Mouse (Mus musculus): ENCODE data around the gene Afap1l2.
A peak's percentile ranks its signal among the peaks of the same experiment; 100 is the strongest.

Afap1l2 gene

DNA sequence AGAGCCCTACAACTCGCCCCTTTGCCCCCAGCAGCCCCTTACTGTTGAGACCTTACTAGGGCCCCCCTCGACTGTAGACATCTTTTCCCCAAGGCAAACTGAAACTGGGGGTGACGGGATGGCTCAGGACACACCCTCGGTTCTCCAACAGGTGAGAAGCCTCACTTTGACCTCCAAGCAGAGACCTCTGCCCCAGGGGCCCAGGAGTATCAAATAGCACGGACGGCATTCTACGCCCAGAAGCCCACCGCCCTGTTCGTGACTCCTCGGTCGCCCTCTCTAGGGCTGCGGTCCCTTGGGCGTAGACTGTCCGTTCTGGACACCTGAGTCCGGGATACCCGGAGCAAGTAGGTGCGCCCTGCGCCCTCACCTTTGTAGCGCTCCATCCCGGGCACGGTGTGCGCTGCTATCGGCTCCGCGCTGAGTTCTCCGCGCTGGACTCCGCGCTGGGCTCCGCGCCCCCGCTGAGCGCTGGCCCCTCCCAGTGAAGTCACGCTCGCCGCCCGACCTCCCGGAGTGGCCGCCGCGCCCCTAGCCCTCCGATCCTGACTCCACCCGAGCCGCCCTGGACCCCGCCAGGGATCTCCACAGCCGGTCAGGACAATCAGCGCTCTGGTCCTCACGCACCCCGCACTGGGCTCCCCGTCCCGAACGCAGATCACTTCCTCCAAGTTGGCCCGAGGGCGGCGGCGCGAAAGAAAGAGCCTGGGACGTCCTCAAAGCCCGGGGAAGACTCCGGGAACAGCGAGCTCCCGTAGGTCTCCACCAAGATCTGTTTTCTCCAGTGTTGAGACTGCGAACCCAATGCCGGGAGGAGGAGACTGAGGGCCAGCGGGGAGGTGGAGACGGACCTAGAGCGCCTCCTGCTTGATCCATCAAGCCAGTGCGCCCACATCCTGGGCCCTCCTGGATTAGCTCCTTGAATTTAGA is at the start of gene Afap1l2:
Gene Afap1l2 (minus strand): TSS at position 448 of the 930 bp plus-strand sequence.
- no peak for DNase-seq (ENCODE audit: low read depth)

DNA sequence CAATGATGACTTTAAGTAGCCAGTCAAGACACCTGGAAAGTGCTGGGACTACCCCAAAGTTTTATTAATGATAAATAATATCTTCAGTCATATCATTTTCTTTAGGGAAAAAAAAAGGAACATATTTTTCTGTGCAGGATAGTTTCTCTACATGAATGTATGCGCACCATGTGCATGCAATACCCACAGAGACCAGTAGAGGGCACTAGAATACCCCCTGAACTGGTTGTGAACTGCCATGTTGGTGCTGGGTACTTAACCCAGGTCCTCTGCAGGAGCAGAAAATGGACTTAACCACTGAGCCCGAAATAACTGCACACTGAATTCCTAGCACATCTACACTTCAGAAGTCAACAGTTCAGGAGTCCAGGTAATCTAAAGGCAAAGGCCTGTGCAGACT is 49.5 kb upstream of the Afap1l2 start:
- DNase-seq (ENCODE audit: low read depth): no peak

DNA sequence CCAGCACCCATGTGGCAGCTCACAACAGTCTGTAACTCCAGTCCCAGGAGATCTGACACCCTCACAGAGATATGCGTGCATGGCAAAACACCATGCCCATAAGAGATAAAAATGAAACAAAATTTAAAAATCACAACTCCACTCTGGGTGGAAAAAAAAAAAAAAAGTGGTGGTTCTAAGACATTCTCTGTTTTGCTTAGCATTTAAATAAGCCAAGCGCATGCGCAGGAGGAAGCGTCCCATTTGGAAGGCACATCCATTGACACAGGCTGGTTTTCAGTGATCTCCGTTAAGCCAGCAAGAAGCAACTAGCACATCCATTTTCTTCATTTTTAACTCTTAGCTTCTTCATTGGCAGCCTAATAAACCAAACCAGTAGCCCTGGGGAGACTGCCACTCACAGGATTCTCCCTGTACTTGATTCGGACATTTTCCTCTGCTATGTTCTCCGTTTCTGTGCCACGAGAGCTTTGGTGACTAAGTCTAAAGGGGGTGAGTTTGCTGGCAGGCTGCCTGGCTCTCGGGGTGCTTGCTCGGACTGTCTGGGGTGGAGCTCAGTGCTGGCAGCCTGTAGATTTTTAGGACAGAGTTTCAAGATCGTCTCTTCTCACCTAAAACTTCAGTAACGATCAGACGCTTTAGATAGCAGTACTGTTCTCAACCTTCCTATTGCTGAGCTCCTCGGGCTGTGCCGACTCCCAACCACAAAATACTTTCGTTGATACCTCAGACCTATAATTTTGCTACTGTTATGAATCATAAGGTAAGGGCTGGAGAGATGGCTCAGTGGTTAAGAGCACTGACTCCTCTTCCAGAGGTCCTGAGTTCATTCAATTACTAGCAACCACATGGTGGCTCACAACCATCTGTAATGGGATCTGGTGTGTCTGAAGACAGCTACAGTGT is 47.4 kb upstream of the Afap1l2 start:
- DNase-seq (ENCODE audit: low read depth): peak; percentile 95

DNA sequence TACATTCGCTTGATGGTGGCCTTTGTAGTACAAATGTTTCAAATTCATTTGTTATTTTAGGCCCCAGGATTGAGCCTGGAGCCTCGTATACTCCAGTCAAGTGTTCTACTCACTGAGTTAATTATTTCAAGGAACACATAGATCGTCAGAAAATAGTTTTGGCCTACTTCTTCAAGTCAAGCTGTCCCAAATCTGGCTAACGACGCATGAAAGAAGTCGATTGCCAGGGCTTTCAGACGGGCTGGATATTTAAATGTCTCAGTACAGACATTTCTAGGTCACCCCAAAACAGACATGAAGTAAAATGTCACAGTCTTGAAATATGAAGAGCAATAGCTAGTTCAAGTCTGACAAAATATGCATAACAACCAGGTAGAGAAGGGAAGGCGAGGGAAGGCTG is 44.9 kb upstream of the Afap1l2 start:
- DNase-seq (ENCODE audit: low read depth): no peak

DNA sequence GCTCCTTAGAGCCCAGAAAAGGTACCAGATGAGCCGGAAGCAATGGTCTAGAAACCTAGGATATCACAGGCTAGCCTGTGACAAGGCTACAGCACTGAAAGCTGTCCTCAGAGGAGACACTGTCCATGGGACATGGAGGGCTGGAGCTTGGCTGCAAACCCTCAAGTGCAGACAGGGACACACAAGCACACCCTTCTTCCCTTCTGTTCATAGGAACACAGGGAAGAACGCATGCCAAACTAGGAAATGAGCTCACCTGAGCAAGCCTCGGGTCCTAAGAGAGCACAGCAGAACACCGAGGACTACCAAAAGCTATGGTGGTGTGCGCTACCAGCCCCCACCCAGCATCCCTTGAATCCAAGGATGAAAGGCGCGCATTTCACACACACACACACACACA is 44.0 kb upstream of the Afap1l2 start:
- no peak for DNase-seq (ENCODE audit: low read depth)

DNA sequence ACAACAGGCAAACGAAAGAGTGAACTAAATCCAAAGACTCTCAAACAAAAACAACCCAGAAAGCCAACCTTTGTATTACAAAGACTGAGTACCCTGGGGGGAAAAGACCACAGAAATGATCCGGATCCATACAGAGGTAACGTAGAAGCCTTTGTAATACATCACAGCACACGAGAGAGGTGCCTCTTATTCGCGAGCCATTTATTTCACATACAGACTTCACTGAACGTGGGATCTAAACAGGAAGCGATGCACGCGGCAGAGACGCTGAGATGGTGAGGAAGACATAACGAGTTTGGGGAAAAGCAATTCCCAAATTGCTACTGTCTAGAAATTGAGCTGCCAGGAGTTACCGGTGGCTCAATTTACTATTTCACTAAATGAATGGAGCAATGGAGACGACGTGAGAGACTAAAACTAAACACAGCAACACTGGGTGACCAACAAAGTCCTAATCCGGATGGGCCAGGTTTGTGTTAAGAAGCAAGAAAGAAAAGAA is 41.6 kb upstream of the Afap1l2 start:
- no peak for DNase-seq (ENCODE audit: low read depth)

DNA sequence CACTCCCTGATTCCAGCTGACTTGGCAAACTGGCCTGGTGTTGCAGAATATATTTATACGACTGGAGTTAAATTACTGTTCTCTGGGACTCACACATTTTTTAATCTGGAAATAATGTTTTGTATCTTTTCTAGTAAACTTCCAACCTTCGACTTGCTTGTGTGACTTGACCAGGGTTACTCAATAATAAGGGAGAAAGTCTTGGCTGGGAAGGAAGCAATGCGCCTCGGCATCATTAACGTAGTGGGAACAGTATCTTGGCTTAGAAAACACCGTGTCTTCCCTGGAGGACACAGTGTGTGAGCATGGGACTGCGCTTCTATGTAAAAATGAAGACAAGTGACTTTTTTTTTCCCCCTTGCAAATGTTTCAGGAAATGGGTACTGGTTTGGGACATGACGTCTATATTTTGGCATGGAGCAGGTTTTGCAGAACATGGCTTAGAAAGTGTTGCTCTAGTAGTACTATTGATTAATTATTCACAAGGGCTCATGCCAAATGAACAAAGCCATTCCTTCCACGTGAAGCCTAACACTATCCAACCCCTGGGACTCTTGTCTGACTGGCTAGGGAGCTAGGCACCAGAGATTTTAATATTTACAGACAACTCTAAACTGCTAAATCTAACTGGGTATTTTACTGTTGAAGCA is 39.8 kb upstream of the Afap1l2 start:
- DNase-seq (ENCODE audit: low read depth): peak; percentile 17

DNA sequence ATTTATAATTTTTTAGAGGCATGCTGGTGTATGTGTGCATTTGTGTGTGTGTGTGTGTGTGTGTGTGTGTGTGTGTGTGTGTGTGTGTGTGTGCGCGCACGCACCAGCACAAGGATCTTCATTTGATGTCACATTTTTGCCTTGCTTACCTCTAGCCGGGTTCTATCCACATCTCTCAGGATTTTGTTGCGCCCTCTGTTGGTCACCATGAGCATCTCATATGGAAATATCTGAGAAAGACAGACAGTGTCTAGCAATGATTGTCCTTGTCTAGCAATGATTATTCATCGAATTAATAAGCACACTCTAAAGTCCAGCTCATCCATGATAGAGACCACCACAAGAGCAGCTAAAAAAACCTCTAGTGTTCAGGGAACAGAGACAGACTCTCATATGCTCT is 31.2 kb upstream of the Afap1l2 start:
- DNase-seq (ENCODE audit: low read depth): peak; percentile 65

DNA sequence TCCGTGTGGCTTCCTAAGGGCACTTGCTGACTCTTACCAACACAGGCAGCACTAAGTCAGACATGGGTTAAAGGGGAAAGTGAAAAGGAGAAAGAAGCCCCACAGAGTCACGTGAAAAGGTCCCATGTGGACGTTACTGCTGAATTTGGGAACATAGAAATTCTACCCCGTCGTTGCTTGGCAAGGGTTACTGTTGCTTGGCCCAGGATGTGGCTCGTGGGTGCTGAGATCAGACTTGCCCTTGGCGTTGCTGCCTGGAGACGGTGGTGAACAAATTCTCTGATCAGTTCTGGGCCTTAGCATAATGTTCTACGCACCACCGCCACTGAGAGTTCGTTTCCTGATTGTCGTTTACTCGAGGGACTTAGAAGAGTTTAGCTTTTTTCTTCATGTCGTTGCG is 28.8 kb upstream of the Afap1l2 start:
- DNase-seq (ENCODE audit: low read depth): no peak

DNA sequence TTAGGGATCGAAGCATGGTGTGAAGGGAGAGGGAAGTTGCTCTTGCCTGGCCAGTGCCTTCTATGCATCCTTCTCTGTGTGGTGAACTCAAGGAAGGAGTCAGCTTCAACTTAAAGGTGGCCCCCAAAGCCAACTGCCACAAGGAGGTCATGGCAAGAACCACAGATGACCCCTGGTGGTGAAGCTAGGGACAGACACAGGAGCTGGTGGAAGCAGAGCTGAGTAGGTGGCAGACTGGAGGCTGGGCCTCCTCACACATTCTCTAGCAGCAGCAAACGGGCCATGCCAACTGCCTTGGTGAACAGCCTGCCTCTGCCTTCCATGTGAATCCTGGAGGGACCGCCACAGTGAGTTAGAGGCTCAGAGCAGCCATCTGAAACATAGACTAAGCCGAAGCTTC is 23.6 kb upstream of the Afap1l2 start:
- DNase-seq (ENCODE audit: low read depth): peak; percentile 78

DNA sequence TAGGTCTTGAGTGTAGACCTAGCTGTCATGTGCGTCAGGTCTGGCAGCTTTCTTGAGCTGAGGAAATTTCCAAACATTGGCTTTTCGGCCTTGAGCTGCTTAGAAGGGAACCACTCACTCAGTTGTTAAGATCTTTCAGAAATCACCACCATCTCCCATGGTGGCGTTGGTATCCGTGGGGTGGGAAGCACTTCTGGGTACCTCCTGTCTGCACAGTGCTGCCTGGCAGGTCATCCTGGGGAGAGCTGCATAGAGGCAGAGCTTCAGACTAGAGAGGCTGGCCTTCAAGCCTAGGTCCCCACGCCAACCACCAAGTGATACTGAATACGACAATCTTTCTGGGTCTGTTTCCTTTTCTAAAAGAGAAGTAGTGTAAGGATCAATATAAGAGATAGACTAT is 21.4 kb upstream of the Afap1l2 start:
- no peak for DNase-seq (ENCODE audit: low read depth)

DNA sequence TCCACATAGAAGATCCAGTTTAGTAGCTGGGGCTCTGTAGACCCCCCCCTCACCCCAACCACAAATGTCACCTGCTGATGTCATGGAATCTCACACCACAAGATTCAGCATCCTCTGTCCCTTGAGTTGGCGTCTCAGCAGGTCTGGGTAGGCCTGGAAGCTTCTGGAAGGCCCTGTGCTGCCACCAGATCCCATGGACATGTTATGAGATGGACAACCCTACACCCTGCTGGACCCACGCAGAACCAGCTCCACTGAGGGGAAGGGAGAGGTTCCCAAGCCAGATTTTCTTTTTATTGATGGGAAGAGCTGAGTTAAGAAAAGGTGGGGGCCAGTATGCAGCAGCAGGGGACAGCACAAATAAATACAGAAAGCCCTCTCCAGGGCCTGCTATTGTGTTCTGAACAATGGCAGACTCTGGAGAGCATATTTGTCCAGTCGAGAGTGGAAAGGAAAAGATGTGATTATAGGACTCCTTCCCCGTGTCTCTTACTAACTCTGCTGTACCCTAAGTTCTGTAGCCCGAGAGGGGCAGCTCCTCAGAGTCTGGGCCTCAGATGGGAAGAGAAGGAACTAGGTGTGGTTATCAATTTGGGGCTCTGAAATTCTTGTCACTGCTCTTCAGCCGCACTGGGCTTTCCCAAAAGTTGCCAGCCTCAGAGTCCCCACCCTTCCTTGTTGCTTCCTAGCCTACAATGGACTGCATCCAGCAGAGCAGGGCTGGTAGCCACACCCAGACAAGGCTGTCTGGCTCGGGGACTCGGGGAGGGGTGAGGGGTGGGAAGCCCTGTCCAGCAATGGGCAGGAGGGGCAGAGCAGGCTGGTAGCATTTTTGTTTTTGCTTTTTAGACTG is 20.5 kb upstream of the Afap1l2 start:
- no peak for DNase-seq (ENCODE audit: low read depth)

DNA sequence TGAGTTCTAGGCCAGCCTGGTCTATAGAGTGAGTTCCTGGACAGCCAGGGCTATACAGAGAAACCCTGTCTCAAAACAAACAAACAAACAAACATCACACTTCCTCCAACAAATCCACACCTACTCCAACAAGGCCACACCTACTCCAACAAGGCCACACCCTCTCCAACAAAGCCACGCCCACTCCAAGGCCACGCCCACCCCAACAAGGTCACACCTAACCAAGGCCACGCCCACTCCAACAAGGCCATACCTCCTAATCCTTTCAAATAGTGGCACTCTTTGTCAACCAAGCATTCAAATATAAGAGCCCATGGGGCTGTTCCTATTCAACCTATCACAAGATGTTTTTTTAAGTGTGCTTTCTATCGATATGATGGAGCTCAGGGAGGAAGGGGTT is 18.5 kb upstream of the Afap1l2 start:
- DNase-seq (ENCODE audit: low read depth): no peak

DNA sequence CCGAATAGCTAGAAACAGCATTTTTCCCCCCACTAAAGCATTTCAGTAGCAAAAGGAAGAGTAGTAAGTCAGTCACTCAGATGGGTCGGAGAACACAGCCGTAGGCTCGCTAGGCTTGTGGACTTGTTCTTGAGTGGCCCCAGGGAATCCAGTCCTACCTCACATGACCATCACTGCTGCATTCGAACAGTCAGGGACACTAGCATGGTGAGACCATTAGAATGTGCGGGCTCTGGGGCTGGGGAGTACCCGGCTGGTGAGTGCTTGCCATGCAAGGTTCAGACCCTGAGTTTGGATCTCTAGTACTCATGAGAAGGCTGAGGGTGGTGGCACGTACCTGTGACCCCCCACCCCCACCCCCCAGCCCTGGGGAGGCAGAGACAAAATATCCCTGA is 9.8 kb upstream of the Afap1l2 start:
- DNase-seq (ENCODE audit: low read depth): no peak

DNA sequence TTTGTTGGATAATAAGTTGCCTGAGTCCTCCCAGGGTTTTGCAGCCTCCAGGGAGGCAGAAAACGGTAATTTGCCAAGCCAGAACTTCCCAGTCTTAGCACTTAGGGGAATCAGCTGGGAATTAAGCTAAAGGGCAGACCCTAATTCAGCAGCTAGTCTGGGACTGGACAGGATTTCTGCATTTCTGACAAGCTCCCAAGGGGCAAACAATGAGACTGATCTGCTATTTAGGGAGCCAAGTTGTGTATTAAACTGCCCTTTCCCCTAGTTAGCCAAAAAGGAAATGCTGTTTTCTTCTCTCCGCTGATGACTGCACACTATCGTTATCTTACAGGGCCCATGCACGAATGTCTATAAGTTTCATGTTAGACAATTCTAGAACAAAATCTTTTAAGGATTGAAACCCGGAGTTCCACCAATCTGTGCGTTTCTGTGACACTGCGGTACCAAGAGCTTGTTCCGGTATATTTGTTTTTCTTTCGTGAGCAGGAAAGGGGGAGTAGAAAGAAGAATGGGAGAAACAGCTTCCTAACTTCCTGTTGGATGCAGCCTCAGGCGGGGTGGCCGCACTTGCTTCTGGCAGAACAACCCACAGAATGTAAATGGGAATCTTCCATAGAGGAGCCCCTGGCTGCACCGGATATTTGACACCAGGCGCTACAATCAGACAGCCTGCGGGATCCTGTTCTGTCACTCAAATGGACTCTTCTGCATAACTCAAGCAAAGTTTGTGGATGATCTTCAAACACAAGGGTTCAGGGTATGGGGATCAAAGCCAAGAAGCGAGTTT is 9.2 kb upstream of the Afap1l2 start:
- no peak for DNase-seq (ENCODE audit: low read depth)

DNA sequence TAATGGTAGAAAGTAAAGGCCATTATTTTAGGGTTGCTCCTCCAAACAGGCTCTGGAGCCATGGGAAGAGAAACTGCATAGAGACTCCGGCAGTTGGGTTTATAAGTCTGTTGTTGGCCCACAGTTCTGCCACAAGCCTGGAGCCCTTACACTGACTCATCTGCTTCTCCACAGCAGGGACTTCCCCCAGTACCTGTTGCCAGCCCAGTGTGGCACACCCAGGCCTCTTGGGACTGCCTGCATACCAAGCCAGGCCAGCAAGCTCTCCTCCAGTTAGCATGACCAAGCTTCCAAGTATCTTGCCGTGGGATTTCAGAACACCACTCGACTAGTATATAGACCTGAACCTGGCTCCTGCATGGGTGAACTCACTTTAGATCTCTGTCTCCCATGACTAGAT is 6.8 kb upstream of the Afap1l2 start:
- peak; percentile 77 for DNase-seq (ENCODE audit: low read depth)

DNA sequence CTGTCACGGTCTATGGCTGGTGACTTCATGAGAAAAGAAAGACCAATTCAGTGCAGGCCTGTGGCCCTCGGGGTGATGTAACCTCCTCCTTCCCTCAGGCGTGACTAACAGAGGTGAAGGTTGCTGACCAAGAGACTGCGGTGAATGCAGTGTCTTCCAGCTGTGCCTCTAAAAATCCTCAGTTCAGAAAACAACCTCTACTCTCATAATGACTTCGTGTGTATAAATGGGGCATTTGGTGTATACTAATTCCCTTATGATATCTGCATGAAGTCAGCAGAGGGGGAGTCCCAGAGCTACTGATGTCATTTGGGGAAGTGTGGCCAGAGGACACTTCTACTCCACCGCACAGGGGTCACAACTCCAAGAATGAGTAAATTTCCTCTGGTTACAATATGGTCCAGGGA is 5.2 kb upstream of the Afap1l2 start:
- DNase-seq (ENCODE audit: low read depth): peak; percentile 39

DNA sequence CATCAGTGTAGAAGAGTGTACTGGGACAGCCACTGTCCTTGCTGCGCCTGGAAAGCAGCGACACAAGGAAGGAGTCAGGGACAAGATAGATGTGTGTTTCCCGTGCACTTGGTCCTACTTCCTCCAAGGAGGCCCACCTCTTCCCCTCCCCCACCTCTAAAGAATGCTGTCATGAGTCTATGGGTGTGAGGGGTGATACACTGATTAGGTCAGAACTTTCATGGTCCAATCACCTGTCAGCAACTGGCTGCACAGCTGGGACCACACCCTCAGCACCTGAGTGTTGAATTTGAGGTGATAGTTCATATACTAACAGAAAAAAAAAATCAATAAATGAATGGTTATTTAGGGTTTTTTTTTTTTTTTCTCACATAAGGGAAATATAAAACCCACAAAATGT is 4.0 kb upstream of the Afap1l2 start:
- DNase-seq (ENCODE audit: low read depth): no peak

DNA sequence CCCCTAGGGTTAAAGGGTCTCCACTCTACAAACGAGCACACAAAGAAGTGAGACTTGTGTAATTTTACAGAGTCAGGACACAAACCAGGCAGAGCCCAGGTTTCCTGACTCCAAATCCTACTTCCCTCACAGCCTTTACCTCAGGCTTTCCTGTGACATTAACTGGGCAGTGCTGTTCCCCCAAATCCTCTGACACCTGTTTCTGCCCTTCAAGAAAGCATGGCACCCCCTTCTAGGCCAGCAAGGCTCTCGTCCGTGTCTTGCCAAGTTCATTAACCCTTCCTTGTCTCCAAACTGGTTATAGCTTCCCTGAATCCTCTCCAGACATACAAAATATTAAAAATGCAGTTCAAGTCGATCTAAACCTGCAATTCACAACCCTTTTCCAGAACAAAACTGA is 2.0 kb upstream of the Afap1l2 start:
- no peak for DNase-seq (ENCODE audit: low read depth)

DNA sequence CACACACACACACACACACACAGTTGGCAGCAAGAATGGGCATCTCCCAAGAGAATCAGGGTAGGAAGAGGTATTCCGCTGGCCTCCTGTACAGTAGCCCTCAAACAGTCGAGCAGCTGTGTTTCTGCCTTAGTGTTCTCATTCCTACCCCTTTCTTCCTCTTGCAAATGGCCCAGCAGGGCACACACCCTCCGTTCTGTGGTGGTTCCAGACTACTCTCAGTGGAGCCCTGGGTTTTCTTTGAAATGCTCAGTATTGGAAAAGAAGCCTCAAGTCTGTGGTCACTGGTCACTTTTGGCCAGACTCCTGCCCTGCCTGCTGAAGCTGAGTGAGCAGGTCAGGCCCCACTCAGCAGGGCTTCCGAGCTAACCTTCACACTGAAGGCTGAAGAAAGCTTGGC is 1.6 kb upstream of the Afap1l2 start:
- no peak for DNase-seq (ENCODE audit: low read depth)

DNA sequence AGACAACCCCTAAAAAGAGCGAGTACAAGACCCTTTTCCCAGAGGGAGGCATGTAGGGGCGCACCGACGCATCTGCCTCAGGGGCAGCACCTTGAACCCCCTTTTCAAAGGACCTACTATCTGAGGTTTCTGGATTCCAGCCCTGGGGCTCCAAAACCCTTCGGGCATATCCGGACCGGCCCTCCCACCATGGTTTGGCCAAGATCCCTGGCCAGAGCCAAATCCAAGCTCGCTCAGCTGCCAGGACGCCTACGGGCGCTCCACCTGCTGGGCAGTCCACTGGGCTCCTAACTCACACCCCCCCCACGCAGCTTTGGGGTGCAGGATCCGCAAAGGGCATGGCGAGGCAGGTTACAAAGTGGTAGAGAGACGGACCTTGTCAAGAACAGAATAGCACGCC is 737 bp downstream of the Afap1l2 start:
- DNase-seq (ENCODE audit: low read depth): peak; percentile 45
